Mouse (Mus musculus): ENCODE measurements around the gene Cnr2.

Gene Cnr2

GRCm38 (mm10) chr4:135895071-135895571 lies at the start of gene Cnr2:
Gene Cnr2, plus strand, starts transcription at chr4:135895394.
- peak; percentile 59 for DNase-seq

GRCm38 (mm10) chr4:135847581-135847980 lies 47.6 kb upstream of the Cnr2 start:
- no peak for DNase-seq

- peak; percentile 57 for DNase-seq
Observed at GRCm38 (mm10) chr4:135850411-135851095, 44.6 kb upstream of the Cnr2 start.

- no peak for DNase-seq
Observed at GRCm38 (mm10) chr4:135851942-135852341, 43.3 kb upstream of the Cnr2 start.

- DNase-seq: no peak
Observed at GRCm38 (mm10) chr4:135853987-135854546, 41.1 kb upstream of the Cnr2 start.

- no peak for DNase-seq
Observed at GRCm38 (mm10) chr4:135854630-135855029, 40.6 kb upstream of the Cnr2 start.

- DNase-seq: peak; percentile 38
Observed at GRCm38 (mm10) chr4:135855080-135855479, 40.1 kb upstream of the Cnr2 start.

GRCm38 (mm10) chr4:135855536-135856222 lies 39.5 kb upstream of the Cnr2 start, which contains the start of gene Srsf10:
Gene Srsf10, plus strand, starts transcription at chr4:135855747.
- DNase-seq: peak; percentile 97

GRCm38 (mm10) chr4:135856223-135857091 lies 38.7 kb upstream of the Cnr2 start:
- peak; percentile 31 for DNase-seq

GRCm38 (mm10) chr4:135857597-135858186 lies 37.5 kb upstream of the Cnr2 start:
- no peak for DNase-seq

- peak; percentile 55 for DNase-seq
Observed at GRCm38 (mm10) chr4:135868996-135869395, 26.2 kb upstream of the Cnr2 start.

- no peak for DNase-seq
Observed at GRCm38 (mm10) chr4:135870227-135871023, 24.8 kb upstream of the Cnr2 start.

GRCm38 (mm10) chr4:135872015-135872414 lies 23.2 kb upstream of the Cnr2 start:
- DNase-seq: no peak

GRCm38 (mm10) chr4:135872589-135873391 lies 22.4 kb upstream of the Cnr2 start:
- DNase-seq: peak; percentile 18

GRCm38 (mm10) chr4:135873526-135874202 lies 21.5 kb upstream of the Cnr2 start, which contains the start of gene Pnrc2:
Gene Pnrc2, minus strand, starts transcription at chr4:135873850.
- DNase-seq: peak; percentile 87

- peak; percentile 31 for DNase-seq
Observed at GRCm38 (mm10) chr4:135874564-135875535, 20.3 kb upstream of the Cnr2 start.

- peak; percentile 54 for DNase-seq
Observed at GRCm38 (mm10) chr4:135875546-135875945, 19.6 kb upstream of the Cnr2 start.

GRCm38 (mm10) chr4:135875991-135876582 lies 19.1 kb upstream of the Cnr2 start:
- peak; percentile 72 for DNase-seq

All from thymus, postnatal 4 days (tissue).